Mouse (Mus musculus) skeletal muscle tissue, adult 2 months (tissue): Measurements from ENCODE around the gene Nova2.

Source experiments
- DNase-seq: peaks from one replicate; pipeline ENCODE4 v3.0.0-alpha.2; 2012; ENCODE audit warnings: low read depth, low spot score

The Nova2 gene

DNA sequence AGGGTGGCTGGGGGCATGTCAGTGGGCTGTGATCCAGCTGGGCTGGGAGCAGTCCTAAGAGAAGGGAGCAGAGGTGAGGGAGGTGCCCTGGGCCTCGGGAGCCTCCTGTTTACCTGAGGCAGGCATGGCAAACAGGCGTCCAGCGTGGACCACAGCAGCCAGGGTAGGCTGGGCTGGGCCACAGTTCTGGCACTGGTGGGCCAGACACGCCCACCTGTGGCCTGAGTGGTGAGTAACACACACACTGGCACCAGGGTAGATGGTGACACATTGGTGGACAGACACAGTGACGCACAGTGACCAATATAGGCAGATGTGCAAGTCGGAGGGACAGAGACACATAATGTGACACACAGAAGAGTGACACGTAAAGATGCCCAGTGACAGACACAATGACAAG is 84.9 kb downstream of the Nova2 start:
- no peak for DNase-seq

DNA sequence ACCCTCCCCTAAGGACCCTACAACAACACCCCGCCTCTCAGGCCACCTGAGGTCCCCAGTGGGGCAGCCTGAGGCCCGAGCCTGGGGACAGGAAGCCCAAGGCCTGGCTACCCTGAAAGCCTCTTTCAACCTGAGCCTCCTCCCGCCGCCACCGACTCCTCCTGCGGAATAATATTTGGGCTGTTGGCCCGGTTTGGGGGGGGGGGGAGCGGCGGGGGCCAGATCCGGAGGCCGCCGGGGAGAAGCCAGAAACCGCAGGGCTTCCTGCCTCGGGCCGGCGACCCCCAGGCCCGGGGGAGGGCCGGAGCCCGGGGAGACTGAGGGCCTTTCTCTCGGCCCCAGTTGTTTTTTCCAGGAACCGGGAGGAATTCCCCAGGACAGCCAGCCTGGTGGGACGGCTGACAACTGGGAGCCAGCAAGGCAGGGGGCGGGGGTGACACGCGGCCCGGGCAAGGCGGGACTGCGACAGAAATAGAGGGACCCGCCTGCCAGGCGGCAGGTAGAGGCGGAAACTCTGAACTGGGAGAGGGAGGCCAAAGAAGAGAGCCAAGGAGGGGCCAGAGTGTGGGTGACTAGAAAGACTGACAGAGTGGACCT is 86.4 kb downstream of the Nova2 start:
- no peak for DNase-seq

DNA sequence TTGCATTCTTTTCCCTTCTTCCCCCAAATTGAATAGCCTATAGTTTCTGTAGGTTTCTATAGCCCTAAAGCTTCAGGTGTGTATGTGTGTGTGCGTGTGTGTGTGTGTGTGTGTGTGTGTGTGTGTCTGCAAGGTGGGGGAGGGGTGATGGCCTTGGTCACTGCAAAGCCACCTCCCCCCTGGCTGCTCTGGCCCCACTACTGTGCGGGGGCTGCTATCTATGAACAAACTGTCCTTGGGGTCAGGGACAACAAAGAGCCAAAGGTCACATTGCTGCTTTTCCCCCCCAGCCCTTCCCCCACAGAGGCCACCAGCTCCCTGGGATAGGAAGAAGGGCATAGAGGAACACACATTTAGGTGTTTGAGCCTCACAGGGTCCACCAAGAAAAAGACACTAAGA is 87.2 kb downstream of the Nova2 start:
- no peak for DNase-seq

GRCm38 (mm10) chr7:19014452-19014851 is 88.8 kb downstream of the Nova2 start:
- no peak for DNase-seq
